Mouse (Mus musculus) c-Kit-positive CD71-positive TER-119-positive erythroid progenitor cells, embryonic 14.5 days (primary cell): ENCODE measurements around the gene Med13l.

Experiments used
- DNase-seq: peaks from one replicate; pipeline ENCODE4 v3.0.0-alpha.2; 2013; ENCODE audit warnings: low spot score

The Med13l gene

DNA sequence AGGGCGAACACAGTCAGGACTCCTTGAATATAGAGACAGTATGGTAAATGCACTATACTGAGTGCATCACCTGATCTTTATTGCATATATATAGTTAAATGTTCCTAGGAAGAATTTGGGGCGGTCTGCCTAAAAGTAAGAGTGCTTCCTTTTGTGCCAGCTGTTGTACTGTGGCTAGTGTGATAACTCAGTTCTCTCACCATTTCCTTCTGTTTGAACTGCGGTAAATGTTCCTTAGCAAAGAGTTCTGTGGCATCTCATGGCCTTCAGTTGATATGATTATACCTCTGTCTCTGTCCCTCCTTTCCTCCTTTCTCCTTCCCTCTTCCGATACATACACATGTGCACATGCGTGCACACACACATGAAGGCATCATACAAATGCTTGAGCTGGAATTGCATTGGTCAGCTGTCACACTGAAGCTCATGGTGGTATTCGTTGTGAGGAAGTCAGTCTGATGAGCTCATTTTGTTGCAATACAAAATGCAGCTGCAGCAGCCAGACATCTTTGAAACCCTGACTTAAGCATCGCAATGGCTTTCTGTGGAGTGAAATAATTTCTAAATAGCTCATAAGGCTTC is 97.9 kb downstream of the Med13l start:
- DNase-seq = no peak

DNA sequence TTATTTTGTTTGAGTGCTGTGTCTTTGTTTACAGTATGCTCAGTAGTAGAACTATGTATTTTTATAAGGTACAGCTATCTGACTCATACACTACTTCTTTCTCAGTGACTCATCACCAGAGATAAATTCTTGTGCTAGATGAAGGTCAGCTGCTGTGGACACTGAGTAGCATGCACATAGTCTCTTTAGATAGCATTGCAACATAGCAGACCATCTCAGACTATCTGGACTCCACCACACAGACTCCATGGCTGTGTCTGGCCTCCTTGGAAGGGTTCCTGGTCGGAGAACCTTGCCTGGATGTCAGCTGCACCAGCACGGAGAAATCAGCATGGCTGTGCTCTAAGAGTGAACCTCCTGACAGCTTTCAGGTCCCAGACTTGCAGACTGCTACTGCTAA is 99.2 kb downstream of the Med13l start:
- no peak for DNase-seq

DNA sequence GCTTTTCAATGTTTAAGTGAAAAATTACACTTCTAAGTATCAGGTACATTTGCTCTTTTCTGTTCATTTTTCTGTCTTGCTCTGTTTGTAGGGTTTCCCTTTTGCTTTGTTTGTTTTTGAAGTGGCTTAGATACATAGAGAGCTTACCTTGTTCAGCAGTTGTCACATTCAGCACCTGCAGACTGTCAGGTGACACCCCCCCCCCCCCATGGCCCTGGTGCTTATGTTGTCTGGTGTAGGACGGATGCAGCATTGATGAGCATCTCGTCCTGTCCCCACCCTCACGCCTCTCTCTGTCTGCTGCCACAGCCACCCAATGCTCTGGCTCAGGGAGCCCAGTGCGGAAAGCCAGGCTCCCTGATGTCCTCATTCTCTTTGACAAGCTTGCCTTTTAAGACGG is 101.3 kb downstream of the Med13l start:
- no peak for DNase-seq

DNA sequence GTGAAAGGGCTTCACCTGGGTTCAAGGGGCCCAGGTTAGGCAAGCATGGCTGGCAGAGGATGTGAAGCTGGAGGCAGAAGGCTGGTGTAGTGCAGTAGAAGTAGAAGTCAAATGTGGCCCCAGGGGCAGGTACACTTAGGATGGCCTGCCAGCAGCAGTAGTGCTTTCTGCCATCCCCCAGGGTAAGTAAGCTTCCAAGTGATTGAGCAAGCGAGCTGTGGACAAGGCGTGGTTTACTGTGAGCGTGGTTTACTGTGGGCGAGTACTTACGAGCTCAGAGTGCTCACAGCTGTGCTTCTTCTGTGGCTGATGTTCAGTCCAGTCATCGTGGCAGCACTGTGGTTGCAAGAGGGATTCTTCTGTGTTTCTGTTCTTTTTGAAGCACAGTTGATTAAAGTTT is 103.5 kb downstream of the Med13l start:
- DNase-seq = no peak

DNA sequence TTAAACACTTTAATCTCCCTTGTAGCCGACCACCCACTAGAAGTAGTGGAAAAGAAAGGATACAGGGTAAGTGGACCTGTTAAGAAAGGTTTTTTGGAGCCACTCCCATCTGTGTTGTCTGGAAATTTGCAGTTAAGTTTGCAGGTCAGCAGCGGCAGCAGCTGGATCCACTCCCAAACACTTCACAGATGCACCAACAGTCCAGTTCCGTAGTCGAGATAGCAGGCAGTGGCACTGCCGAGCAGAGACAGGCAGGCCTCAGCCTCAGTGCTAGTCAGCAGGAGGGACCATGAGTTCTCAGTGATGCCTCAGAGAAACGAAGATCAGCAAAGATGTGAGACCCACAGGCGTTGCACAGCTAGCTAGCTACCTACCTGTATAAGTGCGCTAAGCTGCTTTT is 104.5 kb downstream of the Med13l start:
- DNase-seq = no peak

DNA sequence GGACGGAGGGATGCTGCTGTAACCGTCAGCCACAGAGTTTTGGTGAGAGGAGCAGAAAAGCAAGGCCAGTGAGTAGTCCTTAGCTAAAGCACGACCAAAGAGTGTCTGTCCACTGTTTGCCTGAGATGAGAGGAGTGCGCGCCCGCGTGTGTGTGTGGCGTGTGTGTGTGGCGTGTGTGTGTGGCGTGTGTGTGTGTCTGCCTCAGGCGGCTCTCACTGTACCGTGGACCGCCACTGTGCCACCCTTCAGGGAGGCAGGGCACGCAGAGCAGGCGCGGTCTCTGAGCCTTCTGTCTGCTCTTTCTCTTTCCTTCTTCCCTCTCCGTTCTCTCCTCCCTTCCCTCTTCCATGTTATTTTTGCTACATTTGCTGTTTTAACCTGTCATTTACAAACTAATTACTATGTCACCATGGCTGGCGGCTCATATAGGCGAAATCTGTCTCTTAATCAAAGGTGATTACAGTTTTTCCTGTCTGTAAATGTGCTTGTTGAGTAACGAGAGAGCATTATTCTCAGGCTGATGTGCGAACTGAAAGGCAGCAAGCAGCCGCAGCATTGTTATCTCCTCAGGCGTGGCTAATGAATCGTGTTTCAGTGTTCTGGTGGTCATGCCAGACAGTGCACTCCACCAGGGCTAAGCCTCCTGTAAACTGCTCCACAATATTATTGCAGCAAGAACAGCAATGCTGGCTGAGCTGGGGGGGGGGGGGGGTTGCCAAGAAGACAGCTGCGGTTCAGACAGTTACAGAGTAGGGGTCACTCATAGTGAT is 106.1 kb downstream of the Med13l start:
- DNase-seq = no peak

DNA sequence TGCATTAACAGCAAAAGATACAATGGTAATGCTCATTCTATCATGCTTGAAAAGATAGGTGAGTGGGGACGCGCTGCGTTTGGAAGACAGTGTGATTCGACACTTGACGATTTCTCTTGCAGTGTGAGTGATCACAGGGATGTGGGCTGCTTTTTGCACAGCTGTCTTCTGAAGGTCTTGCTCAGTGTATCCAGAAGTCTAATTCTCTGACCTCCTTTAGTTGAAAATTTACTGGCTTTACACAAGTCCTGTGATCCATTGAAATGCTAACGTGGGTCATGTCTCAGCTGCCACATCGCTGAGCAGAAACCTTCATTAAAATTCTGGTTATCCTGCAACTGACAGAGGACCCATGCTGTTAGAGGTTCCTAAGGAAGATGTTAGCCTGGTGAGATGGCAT is 107.4 kb downstream of the Med13l start:
- no peak for DNase-seq

DNA sequence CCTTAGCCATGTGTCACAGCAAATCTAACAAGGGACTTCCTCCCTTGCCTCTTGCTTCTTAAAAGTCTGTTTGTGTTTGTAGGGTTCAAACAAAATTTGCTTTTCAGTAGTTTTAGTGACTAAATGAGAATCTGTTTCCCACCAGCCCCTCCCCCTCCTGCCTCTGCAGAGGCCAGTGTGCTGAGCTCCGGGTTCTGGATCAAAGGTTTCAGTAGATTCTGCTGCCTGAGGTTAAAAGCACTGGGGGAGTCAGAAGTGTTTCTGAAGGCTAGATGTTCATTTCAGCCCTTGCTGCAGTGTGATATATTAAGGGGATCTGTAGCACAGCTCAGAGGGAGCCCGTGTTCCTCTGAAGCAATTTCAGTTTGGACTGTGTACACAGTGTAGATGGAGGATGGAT is 108.5 kb downstream of the Med13l start:
- no peak for DNase-seq

DNA sequence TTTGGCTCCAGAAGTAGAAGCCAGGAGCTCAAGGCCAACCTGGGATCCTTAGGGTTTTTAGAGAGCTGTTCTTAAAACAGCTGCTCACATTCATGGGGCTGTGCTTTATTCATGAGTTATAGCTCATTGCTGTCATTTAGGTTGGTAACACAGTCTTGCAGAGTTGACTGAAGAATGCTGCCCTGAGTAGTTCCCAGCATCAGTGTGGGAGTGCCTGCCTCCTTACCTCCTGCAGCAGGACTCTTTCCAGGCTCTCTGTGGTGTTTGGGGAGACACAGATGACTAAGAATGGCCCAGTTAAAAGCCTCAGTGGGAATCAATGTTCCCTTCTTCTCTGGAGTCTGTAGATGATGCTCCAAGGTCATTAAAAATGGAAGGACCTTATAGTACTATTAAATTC is 111.6 kb downstream of the Med13l start:
- DNase-seq = no peak

DNA sequence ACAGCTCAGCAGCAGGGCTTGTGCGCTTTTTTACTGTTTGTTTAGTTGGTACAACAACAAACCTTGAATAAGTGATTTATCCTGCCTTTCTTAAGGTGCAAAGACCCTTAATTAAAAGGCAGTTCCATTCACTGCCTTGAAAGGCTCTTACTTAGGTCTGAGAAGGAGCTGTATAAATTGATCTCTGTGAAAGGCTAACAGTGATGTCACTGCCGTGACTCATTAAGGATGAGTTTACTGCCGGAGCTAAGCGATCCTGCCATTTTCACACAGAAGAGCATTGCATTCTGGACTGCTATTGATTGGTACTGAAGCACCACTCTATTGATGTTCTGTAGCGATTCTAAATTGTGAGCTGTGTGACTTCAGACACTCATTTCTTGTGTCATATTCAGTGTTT is 113.4 kb downstream of the Med13l start:
- no peak for DNase-seq

DNA sequence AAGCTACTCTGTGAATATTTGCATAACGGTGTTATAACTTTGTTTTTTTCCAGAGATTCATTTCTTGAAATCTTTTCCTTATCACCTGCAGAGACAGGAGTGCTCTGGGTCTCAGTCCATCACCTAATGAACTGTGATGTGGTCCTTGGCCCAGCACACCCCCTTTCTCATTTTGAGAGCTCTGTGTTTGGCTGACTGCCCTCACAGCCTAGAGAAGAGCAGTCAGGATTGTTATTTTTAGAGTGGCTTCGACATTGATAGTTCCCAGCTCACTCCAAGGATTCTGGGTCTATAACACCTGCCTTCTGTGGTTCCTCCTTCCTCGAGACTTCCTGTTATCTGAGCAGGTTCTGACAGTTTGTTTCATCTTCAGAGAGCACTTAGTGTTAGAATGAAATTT is 113.8 kb downstream of the Med13l start:
- no peak for DNase-seq

DNA sequence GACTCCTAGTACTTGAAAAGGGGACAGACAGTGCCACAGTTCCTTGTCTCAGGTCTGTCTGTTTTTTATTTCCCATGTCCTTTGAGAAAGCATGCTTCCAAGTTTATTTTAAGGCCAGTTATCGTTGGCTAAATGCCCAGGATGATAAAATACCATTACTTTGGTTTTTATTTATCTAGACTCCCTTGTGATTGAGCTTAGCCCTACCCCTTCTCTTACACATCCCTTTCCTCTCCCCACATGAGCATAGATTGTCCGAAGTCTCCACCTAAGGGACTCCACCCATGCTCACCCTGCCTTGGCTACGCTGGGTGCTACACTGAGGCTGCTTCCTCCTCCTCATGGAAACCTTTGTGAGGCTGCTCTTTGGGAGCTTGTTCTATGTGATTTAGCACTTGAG is 115.2 kb downstream of the Med13l start:
- no peak for DNase-seq

DNA sequence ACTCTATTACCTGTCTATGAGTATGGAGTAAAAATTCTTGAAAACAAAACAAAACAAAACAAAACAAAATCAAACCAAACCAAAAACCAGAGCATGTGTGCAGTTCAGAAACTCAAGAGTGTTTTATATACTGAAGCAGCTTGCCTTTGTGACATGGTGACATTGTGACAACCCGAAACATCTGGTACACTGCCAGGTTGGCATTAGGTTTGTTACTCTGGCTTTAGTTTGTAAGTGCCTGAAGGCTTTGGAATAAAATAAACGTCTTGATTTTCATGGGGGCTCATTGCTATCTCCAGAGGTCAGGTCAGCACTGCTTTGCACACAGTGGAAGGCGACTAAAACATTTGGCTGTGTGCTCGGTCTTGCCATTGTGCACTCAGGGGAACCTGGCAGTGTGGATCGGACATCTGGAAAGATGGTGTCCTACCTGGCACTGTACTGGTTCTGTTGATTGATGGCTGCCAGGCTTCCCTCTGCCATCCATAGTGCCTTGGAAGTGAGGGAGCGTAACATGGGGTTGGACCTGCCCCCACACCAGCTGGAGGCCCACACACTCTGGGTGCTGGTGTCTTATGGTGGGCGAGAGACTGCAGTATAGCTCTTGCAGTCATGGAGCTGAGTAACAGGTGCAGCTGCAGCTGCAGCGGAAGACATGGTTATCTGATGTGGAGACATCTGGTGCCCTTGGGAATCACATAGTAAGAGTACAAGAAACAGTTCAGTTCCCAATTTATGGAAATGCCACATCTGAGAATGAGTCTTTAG is 115.9 kb downstream of the Med13l start:
- DNase-seq = no peak

DNA sequence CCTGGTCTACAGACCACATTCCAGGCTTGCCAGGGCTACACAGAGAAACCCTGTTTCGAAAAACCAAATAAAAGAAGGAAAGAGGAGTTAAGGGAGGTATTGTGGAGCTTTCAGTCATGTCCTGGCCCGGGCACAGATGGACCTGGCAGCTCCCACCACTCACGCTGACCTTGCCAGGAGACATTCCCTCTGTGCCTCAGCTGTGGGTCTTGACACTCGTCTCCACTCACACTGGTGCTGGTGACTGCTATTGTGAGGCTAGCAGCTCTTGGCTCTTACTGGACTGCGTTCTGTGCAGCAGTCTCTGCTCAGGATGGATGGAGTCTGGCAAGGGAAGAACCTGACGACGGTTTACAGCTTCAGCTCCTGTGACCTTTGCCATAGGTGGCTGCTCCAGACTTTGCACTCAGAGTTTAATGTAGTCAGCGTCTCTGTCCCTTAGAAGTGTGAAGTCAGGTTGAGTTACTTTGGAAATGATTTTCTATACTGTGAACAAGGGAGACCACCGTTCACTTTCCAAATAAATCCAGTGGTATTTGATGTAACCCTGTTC is 118.9 kb downstream of the Med13l start:
- DNase-seq = no peak

DNA sequence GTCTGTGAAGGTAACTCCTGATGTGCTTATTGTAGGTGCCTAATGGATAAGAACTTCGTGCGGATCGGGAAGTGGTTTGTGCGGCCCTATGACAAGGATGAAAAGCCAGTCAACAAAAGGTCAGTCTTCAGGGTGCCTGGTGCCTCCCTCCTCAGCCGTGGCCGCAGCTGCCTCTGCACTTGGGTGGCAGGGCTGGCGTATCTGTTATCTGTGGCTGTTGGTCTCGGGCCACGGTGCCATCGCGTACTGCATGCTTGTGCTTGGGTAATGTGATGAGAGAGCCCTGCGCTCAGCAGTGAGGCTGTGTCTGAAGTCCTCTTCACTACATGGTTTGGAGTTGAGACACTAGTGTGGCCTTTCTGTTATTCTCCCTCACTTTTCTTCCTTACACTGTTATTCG is 120.4 kb downstream of the Med13l start:
- DNase-seq = no peak

DNA sequence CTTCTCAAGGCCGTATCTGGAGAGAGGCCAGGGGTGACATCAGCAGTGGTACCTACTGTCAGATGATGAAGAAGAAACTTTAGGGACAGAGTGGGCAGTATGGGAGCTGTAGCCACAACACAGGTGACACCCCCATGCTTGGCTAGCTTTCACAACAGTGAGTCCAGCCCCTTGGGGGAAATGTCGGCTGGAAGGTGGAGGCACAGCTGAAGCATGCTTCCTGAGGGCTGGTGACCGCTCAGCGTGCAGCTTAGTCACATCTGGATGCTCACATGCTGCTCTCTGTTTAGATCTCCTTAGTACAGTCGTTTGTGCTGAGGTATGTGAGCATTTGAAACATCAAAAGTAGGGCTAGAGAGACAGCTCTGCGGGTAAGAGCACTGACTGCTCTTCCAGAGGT is 121.5 kb downstream of the Med13l start:
- DNase-seq = no peak

DNA sequence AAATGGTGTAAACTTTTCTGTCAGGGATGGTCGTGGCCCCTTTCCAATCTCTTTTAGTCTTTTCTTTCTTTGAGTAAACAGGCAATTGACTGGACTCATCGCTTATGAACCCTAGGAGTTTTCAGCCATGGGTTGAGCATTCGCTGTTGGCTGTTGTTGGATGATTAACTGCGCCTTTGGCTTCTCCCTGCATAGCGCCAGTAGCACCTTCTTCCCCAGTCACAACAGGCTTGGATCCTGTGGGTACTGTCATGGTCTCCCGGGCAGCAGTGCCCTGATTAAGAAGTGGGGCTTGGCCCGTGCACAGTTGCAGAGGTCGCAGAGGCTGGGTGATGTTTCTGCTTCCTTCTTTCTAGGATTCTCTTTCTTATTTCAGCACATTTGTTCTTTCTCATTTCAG is 124.7 kb downstream of the Med13l start:
- DNase-seq = no peak

DNA sequence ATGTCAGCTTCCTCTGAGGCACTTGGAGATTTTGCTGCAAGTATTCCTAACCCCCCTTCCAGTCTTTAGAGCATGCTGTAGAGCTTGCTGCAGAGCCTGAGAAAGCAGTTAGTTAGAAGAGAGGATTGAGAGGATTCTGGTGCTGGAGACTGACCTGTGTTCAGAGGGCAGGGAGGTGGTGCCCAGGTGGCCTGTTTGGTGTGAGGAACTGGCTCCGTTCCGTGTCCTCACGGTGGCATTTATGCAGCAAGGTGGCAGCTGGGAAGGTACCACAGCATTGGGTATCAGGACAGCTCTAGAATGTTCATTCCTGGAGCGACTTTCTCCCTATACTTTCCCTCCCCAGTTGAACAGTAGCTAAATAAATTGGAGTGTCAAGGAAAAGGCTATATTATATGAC is 125.5 kb downstream of the Med13l start:
- no peak for DNase-seq

DNA sequence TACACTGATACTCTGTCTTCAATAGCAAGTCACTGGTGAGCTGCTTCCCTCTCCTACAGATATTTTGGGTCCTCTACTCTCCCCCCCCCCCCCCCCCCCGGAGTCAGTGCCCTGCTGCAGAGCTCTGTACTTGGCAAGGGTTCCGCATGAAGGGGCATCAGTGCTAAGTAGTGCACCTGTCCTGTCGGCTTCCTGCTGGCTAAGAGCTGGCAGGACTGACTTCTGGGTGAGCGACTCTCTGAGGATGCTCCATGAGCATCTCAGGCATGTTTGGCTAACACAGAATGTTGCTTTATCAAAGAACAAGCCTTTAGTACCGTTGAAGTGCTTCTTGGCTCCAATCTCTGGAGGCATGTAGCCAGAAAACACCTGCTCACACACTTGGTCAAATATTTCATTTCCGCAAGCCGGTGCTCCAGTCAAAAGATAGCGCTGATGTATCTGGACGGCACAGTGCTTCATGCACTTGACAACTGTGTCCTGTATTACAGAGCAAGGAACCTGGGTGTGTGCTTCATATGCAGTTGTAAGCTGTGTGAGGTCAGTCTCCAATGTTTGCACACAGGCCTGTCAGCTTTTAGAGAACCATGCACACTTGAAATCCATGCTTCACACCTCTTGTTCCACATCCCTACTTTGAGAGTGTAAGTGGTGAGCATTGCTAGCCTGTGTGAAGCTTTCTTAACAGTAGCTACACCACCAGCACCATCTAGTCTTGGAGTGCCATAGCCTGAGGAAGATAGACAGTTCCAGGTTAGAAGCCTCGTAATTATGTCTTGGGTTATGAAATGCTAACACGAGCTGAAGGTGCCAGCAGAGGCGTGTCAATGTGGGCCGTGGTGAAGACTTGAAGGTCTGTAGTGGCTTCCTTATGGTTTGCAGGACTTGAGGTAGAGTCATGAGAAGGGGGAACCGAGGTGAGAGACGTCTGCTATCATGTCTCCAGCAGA is 128.7 kb downstream of the Med13l start:
- DNase-seq = no peak

DNA sequence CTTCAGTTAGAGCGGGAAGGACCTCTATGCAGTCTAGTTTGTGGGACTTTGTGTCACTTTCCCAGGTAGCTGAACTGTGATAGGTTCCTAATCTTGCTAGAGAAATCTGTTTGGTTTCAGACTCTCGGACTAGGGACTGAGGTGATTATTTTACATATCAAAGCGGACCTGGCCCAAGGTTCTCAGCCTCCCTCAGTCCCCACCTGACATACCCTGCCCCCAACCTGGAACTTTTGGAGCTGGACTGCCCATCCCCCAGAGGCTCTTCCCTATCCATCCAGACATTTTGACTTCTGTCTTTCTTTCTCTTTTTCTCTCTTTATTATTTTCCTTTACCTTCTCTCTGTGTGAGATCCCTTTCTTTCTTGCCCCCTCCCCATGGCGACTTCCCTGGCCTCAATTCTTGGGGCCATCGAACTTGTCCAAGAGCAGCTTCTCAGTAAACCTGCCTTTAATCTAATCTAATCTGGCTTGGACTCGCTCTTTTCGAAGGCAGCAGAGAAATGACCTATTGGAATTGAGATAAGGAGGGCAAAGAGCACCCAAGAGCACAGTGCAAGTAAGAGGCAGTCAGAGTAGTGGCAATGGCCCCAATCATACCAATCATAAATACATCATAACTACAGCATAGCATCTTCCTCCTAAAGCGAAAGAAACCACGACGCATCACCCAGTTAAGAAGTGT is 130.7 kb downstream of the Med13l start:
- DNase-seq = no peak

DNA sequence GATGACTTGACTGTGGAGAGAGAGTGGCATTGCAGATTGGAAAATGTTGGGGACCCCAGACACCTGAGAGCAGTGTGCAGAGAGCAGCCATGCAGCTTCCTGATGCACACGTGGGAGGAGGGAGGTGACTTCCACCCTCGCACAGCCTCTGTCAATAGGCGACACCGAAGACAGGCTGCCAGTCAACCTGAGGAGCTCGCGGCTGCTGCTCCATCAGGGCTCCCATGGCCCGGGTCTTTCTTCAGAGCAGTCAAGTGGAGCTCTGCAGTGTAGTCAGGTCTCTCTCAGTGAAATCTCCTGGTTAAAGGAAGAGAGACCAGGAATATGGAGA is 131.2 kb downstream of the Med13l start:
- no peak for DNase-seq

DNA sequence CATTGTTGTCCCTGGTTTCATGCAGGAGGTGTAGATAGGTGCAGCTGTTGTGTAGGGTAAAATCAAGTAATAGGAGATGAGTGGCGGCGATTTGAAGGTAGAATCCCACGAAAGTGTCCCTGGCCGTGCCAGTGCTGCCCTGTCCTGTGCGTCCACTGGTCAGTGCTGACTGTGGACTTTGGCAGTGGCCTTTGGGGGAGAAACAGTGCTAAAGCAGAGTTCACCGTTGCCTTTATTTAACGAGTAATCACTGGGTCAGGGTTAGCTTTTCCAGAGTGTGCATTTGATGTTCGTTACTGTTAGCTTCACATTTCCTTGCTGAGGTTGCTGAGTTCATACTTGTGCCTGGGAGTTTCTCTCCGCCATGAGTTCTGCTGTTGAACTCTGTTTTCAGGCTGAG is 133.5 kb downstream of the Med13l start:
- no peak for DNase-seq
